Mouse (Mus musculus) lung, postnatal 4 days (tissue): ENCODE results near the gene Etv6.

ENCODE experiments used
- DNase-seq, 2 experiments: peaks; one replicate each; pipeline ENCODE4 v3.0.0; 2021

Etv6 gene

DNA sequence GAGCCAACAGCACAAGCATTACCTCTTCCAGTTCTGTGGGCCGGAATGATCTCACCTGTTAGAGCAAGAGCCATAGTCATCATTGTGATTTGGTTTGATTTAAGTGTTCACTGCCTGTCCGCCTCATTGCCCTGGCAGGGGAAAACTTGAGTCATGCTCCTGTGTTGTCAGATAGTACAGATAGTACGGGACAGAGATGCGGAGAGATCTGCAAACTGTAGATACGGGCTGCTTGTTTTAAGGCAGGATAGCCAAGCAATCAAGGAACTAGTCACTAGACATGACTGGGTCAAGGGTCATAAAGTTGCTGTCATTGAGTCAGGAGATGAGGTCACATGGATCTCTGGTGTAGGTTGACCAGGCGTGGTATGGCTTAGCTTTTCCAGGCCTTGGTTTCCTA, 182.2 kb downstream of the Etv6 start:
- no peak for DNase-seq

DNA sequence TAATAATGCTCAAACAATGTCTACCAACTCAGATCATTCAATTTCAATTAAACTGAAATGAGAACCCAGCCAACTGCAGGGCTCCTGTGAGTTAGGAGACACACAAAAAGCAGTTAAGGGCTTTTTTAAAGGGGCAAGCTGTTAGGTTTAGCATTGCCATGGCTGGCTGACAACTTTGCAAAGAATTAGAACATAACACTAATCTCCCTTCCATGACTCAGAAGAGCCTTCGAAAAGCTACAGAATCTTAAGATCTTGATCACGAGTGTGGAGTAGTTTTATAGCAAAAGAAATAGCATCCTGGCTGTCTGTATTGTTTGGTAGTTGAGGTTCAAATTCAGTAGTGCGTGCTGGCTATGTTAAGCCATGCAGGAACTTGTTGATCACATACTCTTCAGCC, 182.9 kb downstream of the Etv6 start:
- DNase-seq = no peak

DNA sequence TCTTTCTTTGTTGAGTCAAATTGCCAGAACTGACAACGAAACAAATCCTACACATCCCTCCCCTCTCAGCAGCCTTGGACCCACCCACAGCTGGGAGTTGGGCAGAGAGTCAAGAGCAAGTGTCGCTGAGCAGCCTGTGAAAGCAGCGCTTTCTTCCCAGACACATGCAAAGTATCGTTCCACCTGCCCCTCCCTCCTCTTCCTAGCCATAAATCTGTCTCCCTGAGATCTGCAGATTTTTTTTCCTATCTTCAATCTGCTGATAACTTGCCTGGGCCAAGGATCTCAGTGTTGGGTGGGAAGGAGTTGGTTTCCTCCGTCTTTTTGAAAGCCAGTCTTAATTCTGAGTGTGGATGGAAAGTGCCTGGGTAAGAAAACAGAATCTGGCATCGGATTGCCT, 183.9 kb downstream of the Etv6 start:
- DNase-seq = peak; percentile 32 to 55

DNA sequence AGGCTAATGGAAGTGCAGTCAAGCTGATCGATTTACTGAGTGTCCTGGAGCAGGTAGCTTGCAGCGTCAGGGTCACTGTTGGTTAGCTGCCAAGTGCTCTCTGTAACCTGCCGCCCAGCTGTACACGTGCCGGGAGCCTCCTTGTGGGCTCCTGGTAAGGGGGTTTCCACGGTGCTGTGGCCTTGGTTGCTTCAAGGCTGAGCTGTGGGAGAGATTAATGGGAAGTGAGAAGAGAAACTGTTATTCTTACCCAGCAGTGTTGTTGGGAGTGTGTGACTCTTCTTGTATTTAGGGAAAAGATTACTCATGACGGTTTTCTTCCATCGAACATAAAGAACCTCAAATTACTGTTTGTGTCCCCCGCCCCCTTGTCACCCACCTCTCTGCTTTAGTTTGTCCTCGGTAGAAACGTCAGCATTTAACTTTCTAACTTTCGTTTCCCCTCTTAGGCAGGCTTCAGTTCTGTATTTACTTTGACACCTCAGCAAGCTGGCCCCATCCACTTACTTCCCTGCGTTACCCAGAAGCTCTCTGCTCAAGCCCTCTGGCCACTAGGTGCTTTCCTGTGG, 184.8 kb downstream of the Etv6 start:
- DNase-seq = no peak

DNA sequence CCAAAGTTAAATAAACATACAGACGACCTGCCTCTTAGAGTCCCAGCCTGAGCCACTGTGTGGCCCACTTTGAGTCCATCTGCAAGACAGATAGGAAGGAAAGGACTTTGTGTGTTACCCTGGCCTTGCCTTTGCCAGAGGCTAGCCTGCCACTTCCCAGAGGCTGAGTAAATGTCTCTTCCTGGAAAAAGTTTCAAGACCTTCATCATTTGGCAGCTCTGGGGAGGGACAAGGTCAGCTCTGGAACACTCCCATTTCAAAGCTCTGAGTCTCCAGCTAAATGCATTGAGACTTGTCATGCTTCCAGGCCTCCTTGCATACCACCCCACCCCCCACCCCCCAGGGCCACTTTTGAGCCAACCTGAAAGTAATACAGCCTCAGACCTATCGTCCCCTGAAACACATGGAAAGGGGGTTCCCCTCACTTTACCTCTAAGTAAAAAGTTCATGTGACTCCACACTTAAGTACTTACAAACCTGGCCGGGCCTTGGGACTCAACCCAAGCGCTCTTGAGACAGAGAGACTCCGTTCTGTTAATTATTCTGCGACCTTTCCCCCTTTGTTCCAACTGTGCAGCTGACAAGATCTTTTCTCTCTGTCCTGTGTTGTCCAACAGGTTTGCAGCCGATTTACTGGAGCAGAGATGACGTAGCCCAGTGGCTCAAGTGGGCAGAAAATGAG, 186.9 kb downstream of the Etv6 start:
- peak; percentile 39 to 75 for DNase-seq

DNA sequence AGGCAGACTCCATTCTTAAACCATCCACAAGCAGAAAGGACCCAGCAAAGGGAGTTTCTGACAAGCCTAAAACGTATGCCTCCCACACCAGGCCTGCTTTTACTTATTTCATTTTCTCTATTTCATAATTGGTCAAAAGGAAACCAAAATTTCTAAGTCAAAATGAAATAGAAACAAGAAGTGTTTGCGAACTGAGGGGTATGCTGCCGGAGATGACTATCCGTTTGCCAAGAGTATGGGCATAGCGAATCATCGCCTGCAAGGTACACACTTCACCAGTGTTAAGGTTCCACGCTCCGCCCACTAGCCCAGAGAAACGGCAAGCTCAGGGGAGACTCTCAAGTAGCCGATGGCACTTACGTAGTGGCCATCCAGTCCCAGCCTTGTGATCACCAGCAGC, 190.1 kb downstream of the Etv6 start:
- no peak for DNase-seq

DNA sequence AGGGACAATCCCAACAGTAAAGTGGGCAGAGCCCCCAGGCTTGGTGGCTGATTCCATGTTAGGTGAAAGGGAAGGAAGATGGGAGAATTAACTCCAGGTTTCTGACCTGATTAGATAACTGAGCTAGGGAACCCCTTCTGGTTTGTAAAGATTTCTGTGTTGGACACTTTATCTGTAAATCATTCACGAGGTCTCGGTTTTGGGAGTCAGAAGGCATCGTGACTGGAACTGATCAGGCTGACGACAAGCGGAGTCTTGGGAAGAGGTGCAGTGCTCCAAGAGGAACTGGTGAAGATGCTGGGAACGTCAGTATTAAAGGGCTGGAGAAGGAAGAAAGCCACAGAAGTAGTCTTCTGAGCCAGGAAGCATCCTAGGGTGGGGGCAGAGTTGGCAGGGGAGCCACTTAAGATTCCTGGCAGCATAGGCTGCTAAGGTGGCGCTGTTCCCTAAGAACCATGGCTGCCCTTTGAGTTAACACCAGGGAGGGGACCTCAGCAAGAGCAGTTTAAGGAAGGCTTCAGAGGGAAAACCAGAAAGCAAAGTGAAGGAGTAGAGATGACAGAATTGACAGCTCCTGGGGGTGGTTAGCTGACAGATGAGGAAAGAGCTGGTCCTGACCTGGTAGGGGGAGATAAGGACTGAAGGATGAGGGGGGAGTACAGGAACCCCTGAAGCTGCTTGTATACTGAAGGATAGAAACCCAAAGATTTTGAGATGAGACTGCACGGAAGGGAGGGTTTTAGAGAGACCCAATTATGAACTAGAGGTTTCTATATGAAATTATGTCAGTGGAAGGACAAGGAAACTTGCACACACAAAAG, 191.1 kb downstream of the Etv6 start:
- no peak for DNase-seq

DNA sequence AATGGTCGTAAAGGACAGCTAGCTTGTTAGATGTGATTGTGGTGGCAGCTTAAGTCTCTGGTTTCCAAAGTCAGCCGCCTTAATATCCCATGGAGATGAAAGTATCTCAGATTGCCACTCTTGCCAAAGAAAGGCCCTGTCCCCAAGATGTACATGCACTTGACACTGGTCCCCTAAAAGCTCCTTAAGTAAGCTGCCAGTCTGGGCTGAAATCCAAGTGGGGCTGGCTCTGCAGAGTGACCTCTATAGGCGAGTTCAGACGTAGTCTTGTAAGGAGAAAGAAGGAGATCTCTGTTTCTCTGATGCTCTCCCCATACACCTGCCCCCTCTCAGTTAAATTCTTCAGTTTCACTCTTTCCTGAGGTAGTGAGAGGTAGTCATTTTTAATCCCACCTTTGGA, 200.8 kb downstream of the Etv6 start:
- DNase-seq = no peak

DNA sequence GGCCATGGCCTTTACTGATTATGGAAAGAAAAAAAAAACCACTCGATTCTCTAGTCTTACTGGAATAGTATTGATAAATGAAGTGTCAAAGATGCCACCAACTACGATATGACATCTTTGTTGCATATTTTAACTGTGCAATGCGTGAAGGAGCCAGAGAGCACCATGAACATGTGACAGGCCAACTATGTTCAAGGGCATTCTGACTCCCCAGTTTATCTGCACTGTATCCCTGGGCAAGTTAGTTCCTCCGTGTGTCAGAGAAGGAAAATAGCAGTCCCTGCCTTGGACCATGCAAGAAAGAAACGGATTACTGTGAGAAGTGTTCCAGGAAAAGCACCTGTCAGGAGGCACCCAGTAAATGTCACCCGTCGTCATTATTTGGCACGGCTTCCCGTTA, 203.0 kb downstream of the Etv6 start:
- no peak for DNase-seq

DNA sequence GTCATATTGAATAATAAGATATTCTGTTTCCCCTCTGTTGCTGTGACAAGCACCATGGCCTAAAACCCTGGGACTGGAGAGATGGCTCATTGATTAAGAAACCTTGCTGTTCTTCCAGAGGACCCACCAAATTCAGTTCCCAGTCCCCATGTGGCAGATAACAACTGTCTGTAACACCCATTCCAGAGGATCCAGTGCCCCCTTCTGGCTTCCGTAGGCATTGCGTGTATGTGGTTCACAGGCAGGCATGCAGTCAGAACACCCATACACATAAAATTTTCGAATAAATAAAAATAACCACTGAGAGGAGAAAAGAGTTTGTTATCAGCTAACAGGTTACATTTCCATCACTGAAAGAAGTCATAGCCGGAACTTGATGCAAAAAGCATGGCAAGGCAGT, 205.5 kb downstream of the Etv6 start:
- no peak for DNase-seq

DNA sequence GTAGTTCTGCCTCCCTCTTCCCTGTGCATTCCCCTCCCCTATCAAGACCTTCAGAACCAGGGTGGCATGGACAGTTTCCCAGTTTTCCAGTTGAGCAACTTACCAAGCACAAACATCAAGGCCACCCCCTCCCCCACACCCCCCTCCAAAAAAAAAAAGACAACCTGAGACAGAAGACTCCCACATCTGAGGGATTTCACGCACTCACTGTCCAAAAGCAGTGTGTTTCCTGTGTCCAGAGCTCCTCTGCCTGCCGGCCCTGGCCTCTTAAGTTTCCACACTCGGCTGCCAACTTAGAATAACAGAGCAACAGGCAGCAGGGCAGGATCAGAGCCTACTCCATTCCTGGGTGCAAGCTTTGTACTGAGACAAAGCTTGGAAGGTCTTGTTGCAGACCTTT, 207.6 kb downstream of the Etv6 start:
- DNase-seq = peak; percentile 35 to 55

DNA sequence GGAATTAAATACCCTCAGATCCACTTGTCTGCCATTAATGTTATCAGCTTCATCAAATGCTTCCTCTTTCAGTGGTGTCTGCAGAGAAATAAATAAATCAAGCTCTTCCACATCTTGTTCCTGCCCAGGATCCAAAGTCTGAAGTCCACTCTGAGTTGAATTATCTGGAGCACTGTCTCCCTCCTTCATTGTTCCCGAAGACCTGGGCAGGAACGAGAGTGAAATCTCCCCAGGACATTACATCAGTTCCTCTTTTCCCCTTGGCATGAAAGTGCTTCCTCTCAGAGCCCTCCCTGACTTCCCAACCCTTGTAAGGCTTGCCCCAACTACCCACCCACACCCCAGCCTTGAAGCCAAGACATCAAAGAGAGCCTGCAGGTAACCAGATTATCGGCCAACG, 208.0 kb downstream of the Etv6 start:
- DNase-seq = peak; percentile 51 to 55

DNA sequence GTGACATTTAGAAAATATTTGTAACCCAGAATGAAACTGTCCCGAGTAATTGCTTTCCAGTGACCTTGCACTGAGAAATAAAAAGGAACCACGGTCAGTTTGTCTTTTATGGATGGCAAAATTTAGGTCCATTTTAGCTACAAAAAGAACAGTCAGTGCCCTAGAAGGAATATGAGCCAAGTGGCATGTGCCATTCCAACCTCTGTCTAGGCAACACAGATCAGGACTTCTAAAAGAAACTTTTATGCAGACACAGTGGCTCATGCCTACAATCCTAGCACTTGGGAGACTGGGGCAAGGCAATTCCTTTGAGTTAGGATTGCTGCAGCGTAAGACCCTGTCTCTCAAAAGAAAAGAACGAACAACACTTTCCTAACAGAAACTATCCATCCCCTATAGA, 208.6 kb downstream of the Etv6 start:
- DNase-seq = no peak

DNA sequence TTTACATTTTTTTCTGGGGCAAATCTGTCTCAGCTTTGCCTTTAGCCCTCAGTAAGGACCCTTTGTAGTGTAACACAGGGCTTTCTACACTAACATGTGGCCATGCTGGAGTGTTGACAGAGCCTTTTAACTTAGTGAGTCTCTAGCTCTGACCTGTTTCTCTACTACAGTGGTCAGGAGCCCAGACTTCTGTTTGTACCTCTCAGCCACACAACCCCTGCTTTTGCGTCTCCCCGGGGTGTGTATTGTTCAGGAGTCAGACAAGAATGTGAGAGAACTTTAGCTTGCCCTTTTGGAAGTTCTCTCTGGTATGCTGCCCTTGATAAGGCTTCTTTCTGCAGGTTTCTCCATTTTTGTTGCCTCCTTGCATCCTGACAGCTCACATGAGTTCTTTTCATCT, 210.6 kb downstream of the Etv6 start:
- DNase-seq = no peak

DNA sequence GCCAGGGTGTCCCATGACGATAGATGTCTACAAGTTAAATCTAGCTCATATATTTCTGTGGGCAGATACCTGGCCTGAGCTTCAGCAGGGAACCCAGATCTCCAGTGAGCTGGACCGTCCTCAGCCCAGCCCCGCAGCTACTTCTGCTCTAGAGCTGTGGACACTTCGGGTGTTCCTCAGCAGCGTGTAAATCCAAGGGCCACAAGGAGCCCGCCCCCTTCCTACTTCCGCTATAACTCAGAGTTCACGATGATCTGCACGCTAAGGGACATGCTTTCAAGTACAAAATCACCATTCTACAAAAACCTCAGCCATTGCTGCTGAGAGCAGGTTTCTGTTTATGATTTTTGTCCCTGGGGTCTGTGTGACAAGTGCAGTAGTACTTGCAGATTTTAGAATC, 211.8 kb downstream of the Etv6 start:
- no peak for DNase-seq

DNA sequence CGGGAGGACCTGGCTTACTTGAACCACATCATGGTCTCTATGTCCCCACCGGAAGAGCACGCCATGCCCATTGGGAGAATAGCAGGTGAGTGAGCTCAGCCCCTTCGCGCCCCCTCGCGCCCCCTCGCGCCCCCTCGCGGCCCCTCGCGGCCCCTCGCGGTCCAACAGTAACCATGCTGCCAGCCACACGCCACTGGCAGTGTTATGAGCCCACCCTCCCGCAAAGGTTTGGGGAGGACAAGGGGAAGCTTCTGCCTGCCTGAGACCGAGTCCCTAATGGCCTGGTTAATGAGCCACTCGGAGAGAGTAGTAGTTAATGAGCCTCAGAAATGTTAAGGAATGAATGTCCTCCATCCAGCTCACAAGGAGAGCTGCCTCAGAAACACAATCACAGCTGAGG, 213.2 kb downstream of the Etv6 start:
- no peak for DNase-seq

DNA sequence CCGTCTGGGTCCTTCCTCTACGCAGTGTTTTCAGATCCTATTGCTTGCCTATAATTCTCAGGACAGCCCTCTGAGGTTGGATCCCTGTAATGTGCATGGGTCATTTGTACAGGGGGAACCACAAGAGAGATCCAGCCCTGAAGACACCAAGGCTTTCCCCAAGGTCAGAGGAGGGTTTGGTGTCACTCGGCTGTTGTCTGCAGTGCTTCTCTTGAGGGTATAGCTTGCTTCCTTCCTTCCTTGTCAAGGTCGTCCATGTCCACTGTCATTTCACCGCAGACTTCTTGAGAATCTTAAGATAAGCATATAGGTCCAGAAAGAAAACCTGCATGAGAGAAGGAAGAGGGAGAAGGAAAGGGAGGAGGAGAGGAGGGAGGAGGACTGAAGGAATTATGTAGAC, 215.3 kb downstream of the Etv6 start:
- no peak for DNase-seq

DNA sequence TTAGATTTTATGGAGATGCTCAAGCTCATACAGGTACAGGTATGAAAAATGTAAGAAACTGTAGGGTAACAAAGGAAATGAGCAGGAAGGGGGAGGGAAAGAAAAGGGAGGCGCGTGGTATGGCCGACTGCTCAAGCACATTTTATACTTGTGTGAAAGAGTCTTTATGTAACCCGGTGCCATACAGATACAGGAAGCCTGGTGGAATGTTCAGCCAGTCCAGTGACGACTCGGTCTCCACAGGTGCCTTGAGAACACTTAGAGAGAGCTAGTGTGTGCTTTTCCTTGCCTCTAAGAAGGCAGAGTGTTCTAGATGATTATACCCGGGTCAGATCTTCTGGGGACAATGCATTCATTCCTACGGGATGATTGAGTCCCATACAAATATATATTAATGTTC, 215.9 kb downstream of the Etv6 start:
- no peak for DNase-seq

DNA sequence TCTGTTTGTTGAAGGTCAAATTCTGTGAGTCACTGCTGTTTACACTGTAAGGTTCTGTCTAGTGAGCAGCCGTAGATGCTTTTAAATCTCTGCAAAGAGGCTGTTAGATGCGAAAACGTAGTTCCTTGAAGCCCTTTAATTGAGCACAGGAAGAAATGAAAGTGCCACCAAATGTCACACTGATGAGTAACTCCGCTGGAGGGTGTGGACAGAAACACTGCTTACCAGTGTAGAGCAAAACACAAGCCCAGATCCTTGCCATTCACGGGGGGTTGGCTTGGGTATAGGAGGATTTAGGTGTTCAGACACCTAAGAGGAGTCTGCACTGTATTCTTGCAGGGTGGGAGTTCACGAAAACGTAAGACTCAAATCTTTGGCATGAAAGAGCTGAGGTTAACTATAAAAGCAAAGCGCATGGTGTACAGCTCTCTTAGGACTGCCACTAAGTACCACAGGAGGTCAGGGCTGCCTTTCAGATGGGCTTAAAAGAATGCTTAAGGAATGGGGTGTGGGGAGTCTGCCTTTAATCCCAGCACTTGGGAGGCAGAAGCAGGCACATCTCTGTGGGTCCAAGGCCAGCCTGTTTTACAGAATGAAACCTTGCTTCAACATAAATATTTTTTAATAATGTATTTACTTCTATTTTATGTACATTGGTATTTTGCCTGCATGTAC, 216.7 kb downstream of the Etv6 start:
- no peak for DNase-seq

DNA sequence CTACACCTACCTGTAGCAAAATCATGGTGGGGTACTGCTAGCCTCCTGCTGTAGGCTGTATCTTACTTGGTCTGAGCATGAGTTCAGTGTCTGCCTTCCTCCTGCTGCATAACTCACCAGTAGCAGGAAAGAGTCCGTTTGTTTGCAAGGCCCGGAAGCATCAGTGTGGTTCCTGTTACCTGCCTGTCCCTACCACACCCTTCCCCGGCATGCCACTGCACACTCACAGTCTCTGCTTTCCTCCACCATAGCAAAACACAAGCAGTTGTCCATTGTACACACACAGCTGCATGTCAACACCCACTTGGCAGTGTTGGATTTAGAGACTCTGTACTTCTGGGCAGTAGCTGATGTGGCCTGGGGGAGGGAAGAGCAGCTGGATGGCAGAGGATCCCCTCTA, 220.9 kb downstream of the Etv6 start:
- peak in 1 of 2 experiments; percentile 38 for DNase-seq

DNA sequence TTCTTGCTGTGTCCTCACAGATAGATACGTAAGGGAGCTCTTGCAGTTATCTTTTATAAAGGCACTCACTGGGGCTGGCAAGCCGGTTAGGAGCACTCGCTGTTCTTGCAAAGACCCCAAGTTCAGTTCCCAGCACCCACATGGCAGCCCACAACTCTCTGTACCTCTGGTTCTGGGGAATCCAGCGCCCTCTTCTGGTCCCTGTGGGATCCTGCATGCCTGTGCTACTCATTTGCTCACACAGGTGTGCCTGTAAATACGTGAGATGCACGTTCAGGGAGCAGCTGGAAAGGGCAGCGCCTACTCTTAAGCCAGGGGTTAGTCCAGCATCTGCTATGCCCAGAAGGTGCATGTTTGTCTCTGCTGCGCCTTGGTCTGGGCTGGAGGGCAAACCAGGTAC, 224.4 kb downstream of the Etv6 start:
- DNase-seq = no peak

DNA sequence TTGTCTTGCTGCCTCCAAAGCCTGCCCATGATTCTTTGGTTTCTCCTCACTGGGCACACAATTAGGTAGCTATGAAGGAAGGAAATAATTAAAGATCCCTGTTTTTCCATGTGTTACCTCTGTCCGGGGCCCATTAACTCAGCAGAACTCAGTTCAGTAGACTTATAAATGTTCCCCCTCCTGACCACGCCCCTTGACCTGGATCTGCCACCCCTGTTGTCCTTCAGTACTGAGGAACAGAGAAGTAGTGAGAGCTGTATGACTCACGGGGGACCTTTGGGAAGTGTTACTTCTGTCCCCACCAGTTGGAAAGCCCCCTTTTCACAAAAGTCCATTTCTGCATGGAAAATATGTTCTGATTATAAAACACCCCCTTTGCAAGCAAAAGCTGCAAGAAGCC, 226.4 kb downstream of the Etv6 start:
- DNase-seq = peak in 1 of 2 experiments; percentile 34

DNA sequence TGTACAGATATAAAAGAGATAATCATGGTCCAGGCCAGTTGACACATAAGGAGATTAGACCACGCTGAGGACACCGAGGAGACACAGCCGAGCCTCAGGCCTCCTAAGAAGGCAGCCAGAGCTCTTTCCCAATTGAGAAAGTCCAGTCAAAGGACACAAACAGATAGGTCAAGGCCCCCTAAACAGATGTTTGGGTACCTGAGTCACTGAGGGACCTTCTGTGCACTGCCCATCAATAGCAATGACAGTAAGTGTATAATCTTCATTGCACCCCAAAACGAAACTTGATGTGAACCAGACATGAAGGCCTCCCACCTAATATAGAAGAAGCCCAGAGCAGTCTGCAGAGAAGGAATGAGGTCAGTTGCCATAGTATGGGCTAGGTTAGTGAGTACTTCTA, 226.9 kb downstream of the Etv6 start:
- DNase-seq = no peak
